Mouse (Mus musculus) midbrain, postnatal 0 days (tissue): Measurements from ENCODE around the gene Rab3il1. TPM values are rescaled to one million over a fixed set of nuclear protein-coding genes. Genes with fewer than 3 reads are reported as not detected.

Experiments used
- ATAC-seq: fragments of 200-750 bp; cut with Nextera tagmentation; 2 replicates; pipeline ENCODE4 v1.8.0; 2017; ENCODE audit warnings: moderate number of reproducible peaks, mild to moderate bottlenecking, moderate TSS enrichment, moderate library complexity; ENCODE audit not compliant: low FRiP score
- DNase-seq: peaks from one replicate; pipeline ENCODE4 v3.0.0-alpha.2; 2015; ENCODE audit warnings: low spot score
- H3K27ac ChIP-seq: fragments of 300-500 bp; sonication (generic); 2 replicates; pipeline ENCODE4 v1.5.1; 2014; ENCODE audit warnings: low read depth, mild to moderate bottlenecking, low read length, mixed read lengths
- H3K27me3 ChIP-seq: fragments of 300-500 bp; sonication (generic); 2 replicates; pipeline ENCODE4 v1.6.1; 2014; ENCODE audit warnings: low read length, control low read depth, mixed read lengths; ENCODE audit not compliant: insufficient read depth
- H3K36me3 ChIP-seq: fragments of 300-500 bp; sonication (generic); 2 replicates; pipeline ENCODE4 v1.6.1; 2014; ENCODE audit warnings: low read length, control low read depth, mixed read lengths; ENCODE audit not compliant: insufficient read depth
- H3K4me1 ChIP-seq: fragments of 300-500 bp; sonication (generic); 2 replicates; pipeline ENCODE4 v1.6.1; 2014; ENCODE audit warnings: mild to moderate bottlenecking, control low read depth, antibody characterized with exemption, low read length, mixed read lengths; ENCODE audit not compliant: insufficient read depth
- H3K4me2 ChIP-seq: fragments of 300-500 bp; sonication (generic); 2 replicates; pipeline ENCODE4 v1.6.1; 2014; ENCODE audit warnings: low read depth, mild to moderate bottlenecking, low read length, mixed read lengths; ENCODE audit not compliant: poor library complexity, severe bottlenecking
- H3K4me3 ChIP-seq: fragments of 300-500 bp; sonication (generic); 2 replicates; pipeline ENCODE4 v1.5.1; 2014; ENCODE audit warnings: low read depth, mild to moderate bottlenecking, low read length, moderate library complexity
- H3K9ac ChIP-seq: fragments of 300-500 bp; sonication (generic); replicated peaks from 2 replicates; pipeline ENCODE4 v1.6.1; 2014; ENCODE audit warnings: mild to moderate bottlenecking, low read length, moderate library complexity, mixed read lengths; ENCODE audit not compliant: poor library complexity, severe bottlenecking
- H3K9me3 ChIP-seq: fragments of 300-500 bp; sonication (generic); 2 replicates; pipeline ENCODE4 v1.6.1; 2016; ENCODE audit warnings: low read length, control low read depth
- CTCF ChIP-seq: IDR thresholded peaks from 2 replicates; pipeline ENCODE4 v1.5.1; 2016; ENCODE audit warnings: antibody characterized with exemption, mild to moderate bottlenecking
- WGBS: fragments of 180-500 bp; shearing (Covaris S2); extraction: QIAGEN DNeasy Blood & Tissue Kit; methylation state at CpG from one replicate; pipeline ENCODE4 v1.1.7; 2014; 5-methylcytosine and 5-hydroxymethylcytosine counted together
- polyA plus RNA-seq: library from polyadenylated mRNA; unstranded; fragments of >200 nt; fragmentation: Nextera tagmentation; extraction: Ambion mirVana; gene quantifications from 2 replicates; pipeline ENCODE4 v1.2.1, GENCODE M21; 2015
- total RNA-seq: library from RNA; depleted of rRNA; stranded (reverse); fragments of >200 nt; gene quantifications from 2 replicates; pipeline ENCODE4 v1.2.3, GENCODE M21; 2014

Gene Rab3il1
- total and polyA plus RNA-seq, 2 experiments from 2014 or later = 21.7 to 23.3 TPM

GRCm38 (mm10) chr19:10014824-10015223 is 13.4 kb downstream of the Rab3il1 start:
- no peaks in the 10 kb centered on the region for H3K36me3 ChIP-seq
- no peaks in the 10 kb centered on the region for H3K9me3 ChIP-seq
- no peak overlapping the region for H3K27ac ChIP-seq
- TF ChIP-seq CTCF = no peak
- 80% methylated on average over 13 of the region's 13 CpGs for WGBS
- no peak for DNase-seq
- H3K4me2 ChIP-seq = no peak overlapping the region
- ATAC-seq = no peak
- no peaks in the 10 kb centered on the region for H3K27me3 ChIP-seq
- no peak overlapping the region for H3K4me3 ChIP-seq
- H3K9ac ChIP-seq = no peak overlapping the region
- H3K4me1 ChIP-seq = peaks cover 12% of the 10 kb centered on the region; the same call in 1 of the 2 replicates

GRCm38 (mm10) chr19:10015442-10015841 is 14.0 kb downstream of the Rab3il1 start:
- no peak overlapping the region for H3K9ac ChIP-seq
- no peak overlapping the region for H3K27ac ChIP-seq
- no peak for TF ChIP-seq CTCF

GRCm38 (mm10) chr19:10016151-10016550 is 14.7 kb downstream of the Rab3il1 start:
- no peak overlapping the region for H3K9ac ChIP-seq
- DNase-seq (no peak), ATAC-seq (no peak)
- TF ChIP-seq CTCF = no peak
- no peaks in the 10 kb centered on the region for H3K9me3 ChIP-seq
- no peak overlapping the region for H3K4me3 ChIP-seq
- no peak overlapping the region for H3K27ac ChIP-seq
- H3K27me3 ChIP-seq = no peaks in the 10 kb centered on the region
- peaks cover 12% of the 10 kb centered on the region; the same call in 1 of the 2 replicates for H3K4me1 ChIP-seq
- H3K4me2 ChIP-seq = no peak overlapping the region
- 90% methylated on average over 4 of the region's 4 CpGs for WGBS
- H3K36me3 ChIP-seq = no peaks in the 10 kb centered on the region

More at GRCm38 (mm10) chr19:10015442-10015841, 14.0 kb downstream of the Rab3il1 start:
- WGBS = 89% methylated on average over 4 of the region's 4 CpGs
- Histone ChIP-seq H3K36me3 (no peaks in the 10 kb centered on the region), H3K4me2 (no peak overlapping the region), H3K4me1 (peaks cover 12% of the 10 kb centered on the region; the same call in 1 of the 2 replicates), H3K27me3 (no peaks in the 10 kb centered on the region), H3K4me3 (no peak overlapping the region), H3K9me3 (no peaks in the 10 kb centered on the region)
- DNase-seq (no peak), ATAC-seq (no peak)

- WGBS = 4% methylated on average over 44 of the region's 44 CpGs
- Histone ChIP-seq H3K9me3 (no peaks in the 10 kb centered on the region), H3K36me3 (no peaks in the 10 kb centered on the region), H3K27me3 (no peaks in the 10 kb centered on the region), H3K4me2 (peak overlapping the region; percentile 87), H3K4me3 (peak overlapping the region; percentile 70), H3K27ac (no peak overlapping the region), H3K4me1 (peaks cover 12% of the 10 kb centered on the region; the same call in 1 of the 2 replicates), H3K9ac (peak overlapping the region; percentile 63)
- ATAC-seq = peak; percentile 93
- DNase-seq = peak; percentile 81
- no peak for TF ChIP-seq CTCF
Observed at GRCm38 (mm10) chr19:10017637-10018526, 16.4 kb downstream of the Rab3il1 start.

GRCm38 (mm10) chr19:10018527-10018818 is 17.0 kb downstream of the Rab3il1 start:
- WGBS = 2% methylated on average over 3 of the region's 3 CpGs
- no peaks in the 10 kb centered on the region for H3K27me3 ChIP-seq
- no peak for DNase-seq
- H3K9ac ChIP-seq = peak overlapping the region; percentile 63
- H3K4me2 ChIP-seq = peak overlapping the region; percentile 87
- no peaks in the 10 kb centered on the region for H3K9me3 ChIP-seq
- H3K36me3 ChIP-seq = no peaks in the 10 kb centered on the region
- no peak overlapping the region for H3K27ac ChIP-seq
- peaks cover 12% of the 10 kb centered on the region; the same call in 1 of the 2 replicates for H3K4me1 ChIP-seq
- ATAC-seq = no peak
- H3K4me3 ChIP-seq = peak overlapping the region; percentile 70
- no peak for TF ChIP-seq CTCF

- TF ChIP-seq CTCF = no peak
- H3K4me2 ChIP-seq = peak overlapping the region; percentile 87
- no peak overlapping the region for H3K27ac ChIP-seq
- peaks cover 12% of the 10 kb centered on the region; the same call in 1 of the 2 replicates for H3K4me1 ChIP-seq
- no peak overlapping the region for H3K9ac ChIP-seq
- WGBS = 72% methylated on average over 4 of the region's 4 CpGs
- H3K36me3 ChIP-seq = no peaks in the 10 kb centered on the region
- DNase-seq (no peak), ATAC-seq (no peak)
- H3K27me3 ChIP-seq = no peaks in the 10 kb centered on the region
- no peaks in the 10 kb centered on the region for H3K9me3 ChIP-seq
- peak overlapping the region; percentile 70 for H3K4me3 ChIP-seq
Observed at GRCm38 (mm10) chr19:10019214-10019760, 17.8 kb downstream of the Rab3il1 start.
